21 mouse cellular contexts compared by ENCODE assay signal in genomic region chr13:35676921-35677320, GRCm38 (mm10). TPM values are rescaled to one million over a fixed set of nuclear protein-coding genes. Genes with fewer than 3 reads are reported as not detected.
A peak's percentile ranks its signal among the peaks of the same experiment; 100 is the strongest.
DNase-seq lines count a peak whose midpoint lies in the region; ATAC-seq and TF ChIP-seq lines count a peak whose summit lies in the region.
"Had no signal": no experiment of that assay in that cellular context is flagged by ENCODE, and none has a peak within 500 bp of the region (broad histone marks: within the 10 kb centered on the region; RNA-seq: fewer than 3 reads in every experiment).

No protein-coding gene starts in this region.

- TF ChIP-seq EP300 in MEL (IDR thresholded peaks at IDR 0.05; ENCODE audit: low read depth in 1 of 2, low read length in 2 of 2) = no peak
- no peak for TF ChIP-seq EP300 in liver, embryonic 14.5 days (IDR thresholded peaks at IDR 0.05; ENCODE audit: low read depth)

- no peak overlapping the region for H3K4me3 ChIP-seq in MEL (ENCODE audit: control insufficient read depth in 1 of 2, insufficient read depth in 1 of 2, low read depth in 2 of 2, low read length in 2 of 2)
- H3K4me3 ChIP-seq in liver, embryonic 14.5 days (ENCODE audit: insufficient read depth in 1 of 2, low read depth in 2 of 2, low read length in 2 of 2) = no peak overlapping the region
- no peak overlapping the region for H3K4me3 ChIP-seq in kidney, embryonic 14.5 days (ENCODE audit: low read length)
- H3K4me3 ChIP-seq: embryonic facial prominence, embryonic 10.5 days; forebrain, embryonic 12.5 days; limb, embryonic 13.5 days; megakaryocyte, embryonic 14.5 days; neural tube, embryonic 12.5 days had no signal

- TF ChIP-seq POLR2A in MEL (IDR thresholded peaks at IDR 0.05; ENCODE audit: control insufficient read depth in 1 of 2, insufficient read depth in 1 of 2, low read depth in 1 of 2, low read length in 2 of 2, poor library complexity in 1 of 2) = no peak

- no peaks in the 10 kb centered on the region for H3K27me3 ChIP-seq in MEL (ENCODE audit: control insufficient read depth in 1 of 2, insufficient read depth in 2 of 2, low read length in 2 of 2)
- no peaks in the 10 kb centered on the region for H3K27me3 ChIP-seq in liver, embryonic 14.5 days (ENCODE audit: control insufficient read depth, insufficient read depth, low read length)
- H3K27me3 ChIP-seq in kidney, embryonic 14.5 days (ENCODE audit: control insufficient read depth, insufficient read depth, low read length) = no peaks in the 10 kb centered on the region
- H3K27me3 ChIP-seq: forebrain, embryonic 12.5 days; limb, embryonic 13.5 days; neural tube, embryonic 12.5 days had no signal

- DNase-seq in MEL (ENCODE audit: low read depth, low spot score) = peak; percentile 51
- peak; percentile 13 for DNase-seq in MEL-GATA-1-ER (ENCODE audit: extremely low read depth, low read depth)
- peak in 2 of 3 experiments; percentile 16 to 23 for DNase-seq in liver, embryonic 14.5 days (ENCODE audit: low read depth in 3 of 3, low spot score in 3 of 3)
- DNase-seq in embryo, embryonic 11 days = no peak
- DNase-seq in lung, postnatal 36 days = no peak
- DNase-seq: adrenal gland, postnatal 10 days; cerebellum, adult 11 months; cerebellum, adult 9-11 months; gastrocnemius, postnatal 36 days; kidney, adult 2 months; kidney, postnatal 36 days; thymus, adult 2 months; thymus, postnatal 4 days had no signal

- no peaks in the 10 kb centered on the region for H3K9me3 ChIP-seq in MEL (replicated peaks; ENCODE audit: insufficient read depth, low read length)
- no peaks in the 10 kb centered on the region for H3K9me3 ChIP-seq in liver, embryonic 14.5 days (ENCODE audit: control insufficient read depth, low read length)
- no peaks in the 10 kb centered on the region for H3K9me3 ChIP-seq in kidney, embryonic 14.5 days (ENCODE audit: control insufficient read depth, low read length)
- H3K9me3 ChIP-seq: embryonic facial prominence, embryonic 10.5 days; forebrain, embryonic 12.5 days; limb, embryonic 13.5 days; megakaryocyte, embryonic 14.5 days; neural tube, embryonic 12.5 days had no signal

- WGBS in liver, embryonic 14.5 days (ENCODE audit: insufficient replicate concordance) = 74% methylated on average over 1 of the region's 1 CpGs
- WGBS in kidney, embryonic 14.5 days = 88% methylated on average over 1 of the region's 1 CpGs

- H3K9ac ChIP-seq in MEL (ENCODE audit: control insufficient read depth, low read depth, low read length, poor library complexity, severe bottlenecking) = no peak overlapping the region
- H3K9ac ChIP-seq in liver, embryonic 14.5 days (replicated peaks) = no peak overlapping the region; the same call in 1 of the 2 replicates
- H3K9ac ChIP-seq in kidney, embryonic 14.5 days (ENCODE audit: low read depth, low read length) = no peak overlapping the region
- H3K9ac ChIP-seq: forebrain, embryonic 12.5 days; limb, embryonic 13.5 days; lung, embryonic 14.5 days; neural tube, embryonic 12.5 days had no signal

- peak overlapping the region; percentile 91 for H3K27ac ChIP-seq in MEL (ENCODE audit: control insufficient read depth, low read depth, low read length)
- H3K27ac ChIP-seq in liver, embryonic 14.5 days = peak overlapping the region; percentile 100
- no peak overlapping the region for H3K27ac ChIP-seq in kidney, embryonic 14.5 days (ENCODE audit: low read depth, low read length)
- H3K27ac ChIP-seq: embryonic facial prominence, embryonic 10.5 days; forebrain, embryonic 12.5 days; limb, embryonic 13.5 days; neural tube, embryonic 12.5 days had no signal

- no peak for TF ChIP-seq CTCF in MEL (IDR thresholded peaks at IDR 0.05 in 2 of 3, conservative IDR thresholded peaks at IDR 0.05 in 1 of 3; ENCODE audit: control insufficient read depth in 1 of 3, insufficient read depth in 1 of 3, low read depth in 2 of 3, low read length in 3 of 3, poor library complexity in 1 of 3, severe bottlenecking in 1 of 3)
- no peak for TF ChIP-seq CTCF in liver, embryonic 14.5 days (IDR thresholded peaks at IDR 0.05; ENCODE audit: low read depth)

- peak; percentile 13 for ATAC-seq in erythroid progenitor cell, adult 5-6 weeks (replicated peaks; ENCODE audit: low FRiP score, poor library complexity, severe bottlenecking)
- ATAC-seq in liver, embryonic 14.5 days (ENCODE audit: insufficient read depth) = peak; percentile 38
- no peak for ATAC-seq in kidney, embryonic 14.5 days (ENCODE audit: low FRiP score, low TSS enrichment)

- peaks cover 0 to 17% of the 10 kb centered on the region in 2 experiments; a peak in 2 of 4 replicates for H3K36me3 ChIP-seq in MEL (ENCODE audit: control insufficient read depth in 1 of 2, insufficient read depth in 2 of 2, low read length in 2 of 2)
- H3K36me3 ChIP-seq in liver, embryonic 14.5 days (replicated peaks; ENCODE audit: control insufficient read depth, insufficient read depth, low read depth) = no peaks in the 10 kb centered on the region
- no peaks in the 10 kb centered on the region for H3K36me3 ChIP-seq in kidney, embryonic 14.5 days (ENCODE audit: control insufficient read depth, insufficient read depth, low read length)
- H3K36me3 ChIP-seq: embryonic facial prominence, embryonic 10.5 days; forebrain, embryonic 12.5 days; limb, embryonic 13.5 days; neural tube, embryonic 12.5 days had no signal

- peaks cover 5 to 20% of the 10 kb centered on the region in 2 experiments for H3K4me1 ChIP-seq in MEL (ENCODE audit: control insufficient read depth in 1 of 2, insufficient read depth in 2 of 2, low read length in 2 of 2)
- H3K4me1 ChIP-seq in liver, embryonic 14.5 days (replicated peaks; ENCODE audit: control insufficient read depth in 2 of 2, insufficient read depth in 2 of 2, low read length in 1 of 2) = peaks cover 45 to 48% of the 10 kb centered on the region in 2 experiments
- H3K4me1 ChIP-seq in kidney, embryonic 14.5 days (ENCODE audit: control insufficient read depth, insufficient read depth, low read length) = no peaks in the 10 kb centered on the region
- H3K4me1 ChIP-seq: embryonic facial prominence, embryonic 10.5 days; forebrain, embryonic 12.5 days; neural tube, embryonic 12.5 days had no signal

- peak overlapping the region; percentile 54 for H3K4me2 ChIP-seq in liver, embryonic 14.5 days (ENCODE audit: low read depth)
- H3K4me2 ChIP-seq in kidney, embryonic 14.5 days (replicated peaks; ENCODE audit: low read depth, low read length) = no peak overlapping the region
- H3K4me2 ChIP-seq: forebrain, embryonic 12.5 days; limb, embryonic 13.5 days; lung, embryonic 14.5 days; neural tube, embryonic 12.5 days had no signal

- TF ChIP-seq RAD21 in MEL (IDR thresholded peaks at IDR 0.05; ENCODE audit: low read depth, low read length) = no peak

- no peaks in the 10 kb centered on the region for H3K79me2 ChIP-seq in MEL (ENCODE audit: control insufficient read depth, insufficient read depth, low read length, poor library complexity)

TF ChIP-seq in MEL, 35 proteins besides CTCF, POLR2A, EP300 and RAD21:
- TF ChIP-seq NRF1 (IDR thresholded peaks at IDR 0.05; ENCODE audit: insufficient read depth, low read depth, low read length, poor library complexity, severe bottlenecking) = no peak

RNA-seq across cellular contexts. Expression of gene Cdyl, which starts 17.3 kb away (rescaled TPM):
- 8.9 and 11.4 TPM in 2 replicates for total RNA-seq in MEL (2012; rRNA removed)
- polyA plus RNA-seq in MEL (2012; ENCODE audit: insufficient read depth in 1 of 2, insufficient read length in 2 of 2, low read depth in 1 of 2, low replicate concordance in 2 of 2, missing spikeins in 1 of 2) = 10 to 100 TPM in 1 of 2 experiments, not detected in 1; 32.2 TPM
- 46.9 and 61.6 TPM in 2 replicates for total RNA-seq in erythroid progenitor cell, adult 5-6 weeks (2015; ENCODE audit: low replicate concordance)
- 48.0 and 77.5 TPM in 2 replicates for total RNA-seq in erythroid progenitor cell, adult 5-6 weeks (2017; ENCODE audit: low replicate concordance)
- 5.4 and 7.9 TPM in 2 replicates for polyA plus RNA-seq in liver, embryonic 14.5 days (2012; rRNA removed)
- polyA plus RNA-seq in liver, embryonic 14.5 days (2014; fragmentation: Nextera tagmentation; extraction: Ambion mirVana) = 10.4 and 14.3 TPM in 2 replicates
- polyA plus RNA-seq in kidney, embryonic 14.5 days (2014; fragmentation: Nextera tagmentation; extraction: Ambion mirVana) = 11.9 and 18.4 TPM in 2 replicates

Comparison
In these comparisons a context has a peak if more than half of its experiments do, and no peak if none do; other contexts are left out.
1. DNase-seq: peak in MEL (single experiment), MEL-GATA-1-ER (single experiment) and liver, embryonic 14.5 days (2 of 3); none in embryo, embryonic 11 days (single experiment) and lung, postnatal 36 days (single experiment).